Mouse (Mus musculus) gastrocnemius, postnatal 25 days (tissue): ENCODE data around the gene Cep135. TPM values are rescaled to one million over a fixed set of nuclear protein-coding genes. Genes with fewer than 3 reads are reported as not detected.

Experiments used
- DNase-seq: peaks from one replicate; pipeline ENCODE4 v3.0.0; 2022
- long read RNA-seq, 2 experiments: library from polyadenylated mRNA; stranded (forward); transcript quantifications; one replicate each; pipeline ENCODE4 v2.0.0; 2021
- total RNA-seq, 2 experiments: library from RNA; stranded (reverse); gene quantifications; 1 replicate in 1 of 2; 2 replicates in 1 of 2; pipeline ENCODE4 v1.2.3; 2021

Gene Cep135
- 1 to 10 TPM in 1 of 2 experiments, under 1 TPM in 1; 0.97 to 1.4 TPM for total RNA-seq
- long read RNA-seq, experiment 1 = 0 reads
- long read RNA-seq, experiment 2, partial matches to known transcripts = 1 of 1 reads
- long read RNA-seq, experiment 2, other reads (novel, unspliced or antisense) = 0 of 1 reads

DNA sequence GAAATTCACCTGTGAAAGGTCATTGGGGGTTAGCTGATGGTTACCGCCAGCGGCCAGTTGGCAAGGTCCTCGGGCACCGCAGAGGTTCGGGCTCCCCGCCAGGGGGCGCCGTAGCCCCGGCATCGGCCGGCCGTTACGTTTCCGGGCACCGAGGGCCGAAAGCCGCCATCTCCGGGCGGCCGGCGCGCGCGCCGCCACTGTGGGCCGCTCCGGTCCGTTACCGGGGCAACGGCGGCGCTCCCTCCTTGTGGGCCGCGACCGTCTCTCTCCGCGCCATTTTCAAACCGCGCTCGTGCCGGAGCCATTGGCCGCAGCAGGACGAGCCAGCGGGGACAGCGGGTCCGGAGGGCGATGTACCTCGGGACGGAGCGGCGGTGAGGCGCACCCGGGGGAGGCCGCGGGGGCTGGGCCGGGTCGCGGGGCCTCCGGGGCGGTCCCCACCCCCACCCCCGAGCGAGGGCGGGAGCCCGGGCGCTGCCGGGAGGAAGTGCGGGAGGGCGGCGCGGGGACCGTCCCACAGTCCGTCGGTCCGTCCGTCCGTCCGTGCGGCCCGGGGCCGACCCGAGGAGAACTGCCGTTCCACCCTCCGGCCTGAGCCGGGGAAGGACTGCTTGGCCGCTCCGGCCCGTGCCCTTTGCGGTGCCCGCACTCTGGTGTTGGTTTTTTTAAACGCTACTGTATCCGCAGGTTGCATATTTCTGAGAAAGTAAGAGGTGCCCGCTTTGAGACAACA, at the start of gene Cep135:
TSS of gene Cep135 (plus strand) at position 148 of the 733 bp plus-strand sequence.
- DNase-seq = peak; percentile 92

GRCm38 (mm10) chr5:76540181-76540580, 48.3 kb upstream of the Cep135 start:
- peak; percentile 18 for DNase-seq

DNA sequence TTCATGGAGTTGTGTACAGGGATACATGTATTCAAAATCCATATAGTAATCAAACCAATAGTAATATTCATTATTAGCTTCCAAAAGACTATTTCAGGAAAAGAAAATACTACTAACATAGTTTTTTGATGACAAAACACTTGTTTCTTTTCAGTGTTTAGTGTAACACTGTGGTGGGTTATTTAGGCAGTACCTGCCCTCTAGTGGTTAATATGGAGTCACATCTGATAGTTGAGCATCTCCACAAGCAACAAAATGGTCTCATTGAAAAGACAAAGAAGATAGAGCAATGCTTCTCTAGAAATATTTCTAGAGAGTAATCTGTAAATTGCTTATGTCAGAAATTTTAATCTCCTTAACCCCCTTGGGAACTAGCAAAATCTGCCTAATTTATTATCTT, 47.7 kb upstream of the Cep135 start:
- no peak for DNase-seq

GRCm38 (mm10) chr5:76543200-76543599, 45.3 kb upstream of the Cep135 start:
- no peak for DNase-seq

- DNase-seq = no peak
Observed at GRCm38 (mm10) chr5:76550426-76550825, 38.1 kb upstream of the Cep135 start.

GRCm38 (mm10) chr5:76565321-76565720, 23.2 kb upstream of the Cep135 start:
- DNase-seq = peak; percentile 12

DNA sequence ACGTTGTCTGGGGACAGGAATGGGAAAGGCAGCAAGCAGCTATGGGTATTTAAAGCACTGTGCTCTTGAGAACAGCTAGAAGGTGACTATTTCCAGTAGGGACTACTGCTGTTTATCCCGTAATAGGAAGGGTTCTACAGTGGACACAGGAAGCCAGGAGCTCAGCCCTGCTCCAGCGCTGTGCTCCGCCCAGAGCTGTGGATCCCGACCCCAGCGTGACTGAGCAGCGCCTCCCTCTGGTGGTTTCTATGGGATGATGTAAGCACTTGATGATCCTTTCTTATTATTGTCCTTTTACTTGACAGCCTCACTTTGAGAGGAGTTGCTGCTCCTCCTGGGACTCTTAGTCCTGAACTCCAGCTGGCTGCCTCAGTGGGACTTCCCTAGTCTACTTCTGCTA, 14.2 kb upstream of the Cep135 start:
- DNase-seq = peak; percentile 9

DNA sequence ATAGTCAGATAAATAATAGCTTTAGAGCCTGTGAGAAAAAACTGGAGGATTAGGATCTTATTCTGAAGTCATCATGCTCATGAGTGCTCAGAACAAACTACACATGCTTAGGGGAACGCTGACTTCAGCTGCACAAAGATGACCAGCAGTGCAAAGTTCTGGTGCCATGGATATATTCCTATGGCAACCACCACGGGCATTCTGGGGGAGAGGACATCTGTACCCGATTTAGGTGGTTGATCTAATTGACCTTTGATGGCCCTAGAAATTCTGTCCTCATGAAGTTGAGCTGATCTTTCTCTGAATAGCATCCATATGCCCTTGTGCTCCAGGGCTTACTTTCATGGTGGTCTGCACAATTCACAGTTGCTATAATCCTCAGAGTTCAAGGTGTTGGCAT, 11.5 kb upstream of the Cep135 start:
- no peak for DNase-seq

DNA sequence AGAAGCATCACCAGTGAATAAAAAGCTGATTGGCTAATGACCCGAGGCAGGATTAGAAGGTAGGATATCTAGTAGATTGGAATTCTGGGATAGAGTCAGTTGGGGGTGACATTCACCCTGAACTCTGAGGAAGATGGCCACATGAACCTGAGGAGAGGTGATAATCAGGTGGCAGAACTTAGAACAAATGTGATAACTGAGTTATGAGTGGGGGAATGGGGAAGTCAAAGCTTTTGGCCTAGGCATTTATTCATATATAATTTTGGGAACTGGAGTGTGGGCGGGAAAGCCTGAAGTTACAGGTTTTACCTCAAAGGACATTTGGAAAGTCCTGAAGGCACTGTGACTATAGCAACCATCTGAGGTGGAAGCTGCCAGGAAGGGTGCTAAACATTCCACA, 3.1 kb upstream of the Cep135 start:
- DNase-seq = no peak

GRCm38 (mm10) chr5:76589311-76589710, 813 bp downstream of the Cep135 start:
- DNase-seq = no peak

DNA sequence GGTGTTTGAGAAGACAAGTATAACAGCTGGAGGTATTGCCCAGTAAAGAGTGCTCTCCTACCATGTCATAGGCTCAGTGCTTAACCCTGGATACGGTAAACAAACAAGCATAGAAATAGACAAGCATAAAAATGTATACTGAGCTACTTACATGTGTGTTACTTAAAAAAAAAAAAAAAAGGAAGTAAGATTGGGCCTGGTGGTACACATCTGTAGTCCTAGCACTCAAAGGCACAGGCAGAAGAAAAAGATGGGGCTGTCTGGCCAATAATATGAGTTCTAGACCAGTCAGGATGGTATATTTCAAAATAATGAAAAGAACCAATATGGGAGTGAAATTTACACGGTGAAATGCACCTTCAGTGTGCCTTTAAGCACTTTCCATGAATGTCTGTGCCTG, 1.5 kb downstream of the Cep135 start:
- no peak for DNase-seq

DNA sequence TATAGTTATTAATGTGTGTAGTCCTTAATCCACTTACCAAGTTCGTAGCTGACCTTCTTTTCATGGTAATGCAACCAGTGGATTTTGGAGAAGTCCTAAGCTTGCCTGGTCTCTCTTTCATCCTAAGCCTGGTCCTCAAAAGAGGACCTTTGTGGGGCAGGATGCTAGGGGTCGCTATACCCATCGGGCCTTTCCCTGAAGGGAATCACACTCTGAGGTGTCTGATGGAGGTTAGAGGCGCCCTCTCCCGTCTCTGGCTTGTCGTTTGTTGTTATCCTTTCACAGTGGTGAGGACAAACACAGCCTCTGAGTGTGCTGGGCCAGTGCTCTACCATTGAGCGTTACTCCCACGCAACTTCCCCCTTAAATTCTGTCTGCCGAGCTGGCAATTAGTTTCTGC, 3.4 kb downstream of the Cep135 start:
- DNase-seq = no peak

GRCm38 (mm10) chr5:76609702-76610370, 21.3 kb downstream of the Cep135 start:
- DNase-seq = no peak

- no peak for DNase-seq
Observed at GRCm38 (mm10) chr5:76612867-76613499, 24.5 kb downstream of the Cep135 start.

GRCm38 (mm10) chr5:76615276-76615675, 26.8 kb downstream of the Cep135 start:
- DNase-seq = no peak

- no peak for DNase-seq
Observed at GRCm38 (mm10) chr5:76616196-76616747, 27.8 kb downstream of the Cep135 start.

DNA sequence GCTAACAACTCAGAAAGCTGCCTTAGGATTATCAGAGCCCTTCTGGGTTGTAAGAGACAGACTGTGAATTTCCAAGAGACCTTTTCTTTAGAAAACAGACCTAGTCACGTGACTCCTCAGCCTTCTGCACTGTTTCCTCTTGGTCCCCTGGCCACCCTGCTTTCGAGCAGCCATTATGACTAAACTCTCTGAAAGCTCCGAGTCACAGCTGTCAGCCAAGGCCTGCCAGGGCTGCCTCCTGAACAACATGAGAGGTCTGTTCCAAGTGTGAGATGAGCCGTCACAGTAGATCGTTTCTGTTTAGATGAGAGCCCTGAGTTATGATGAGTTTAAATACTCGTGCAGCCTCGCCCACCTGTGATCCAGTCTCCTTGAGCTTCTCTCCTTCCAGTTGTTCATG, 30.3 kb downstream of the Cep135 start:
- no peak for DNase-seq

GRCm38 (mm10) chr5:76623759-76624158, 35.3 kb downstream of the Cep135 start:
- DNase-seq = no peak

GRCm38 (mm10) chr5:76627770-76628169, 39.3 kb downstream of the Cep135 start:
- DNase-seq = no peak

DNA sequence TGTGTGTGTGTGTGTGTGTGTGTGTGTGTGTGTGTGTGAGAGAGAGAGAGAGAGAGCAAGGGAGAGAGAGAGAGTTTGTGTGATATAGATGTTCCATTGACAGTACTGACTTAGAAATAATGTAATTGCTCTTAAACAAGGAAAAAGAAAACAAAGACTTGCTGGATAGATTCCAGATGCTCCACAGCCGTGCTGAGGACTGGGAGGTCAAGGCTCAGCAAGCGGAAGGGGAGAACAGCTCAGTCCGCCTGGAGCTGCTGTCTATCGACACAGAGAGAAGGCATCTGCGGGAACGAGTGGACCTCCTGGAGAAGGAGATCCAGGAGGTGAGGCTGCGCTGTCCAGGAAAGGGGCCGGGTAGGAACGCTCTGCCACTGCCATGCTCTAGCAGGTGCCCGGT, 45.5 kb downstream of the Cep135 start:
- no peak for DNase-seq

- DNase-seq = no peak
Observed at GRCm38 (mm10) chr5:76635592-76635991, 47.1 kb downstream of the Cep135 start.

- DNase-seq = no peak
Observed at GRCm38 (mm10) chr5:76642076-76642475, 53.6 kb downstream of the Cep135 start.

- DNase-seq = no peak
Observed at GRCm38 (mm10) chr5:76644234-76644633, 55.7 kb downstream of the Cep135 start.
